In genomic region chr1:74775816-74776215, GRCm38 (mm10) we compare ENCODE assay signal across 9 mouse cellular contexts. TPM values are rescaled to one million over a fixed set of nuclear protein-coding genes. Genes with fewer than 3 reads are reported as not detected.
A peak's percentile ranks its signal among the peaks of the same experiment; 100 is the strongest.
DNase-seq lines count a peak whose midpoint lies in the region; ATAC-seq and TF ChIP-seq lines count a peak whose summit lies in the region.
"Had no signal": no experiment of that assay in that cellular context is flagged by ENCODE, and none has a peak within 500 bp of the region (broad histone marks: within the 10 kb centered on the region; RNA-seq: fewer than 3 reads in every experiment).

No protein-coding gene starts in this region.

- peaks cover 63% of the 10 kb centered on the region for H3K27me3 ChIP-seq in heart, postnatal 0 days (ENCODE audit: control insufficient read depth, insufficient read depth, low read length)
- H3K27me3 ChIP-seq in heart, embryonic 11.5 days (ENCODE audit: control insufficient read depth, insufficient read depth, low read length), result peaks cover 68% of the 10 kb centered on the region
- H3K27me3 ChIP-seq in midbrain, embryonic 10.5 days (ENCODE audit: low read depth, poor library complexity, severe bottlenecking), result peaks cover 100% of the 10 kb centered on the region
- peaks cover 95% of the 10 kb centered on the region for H3K27me3 ChIP-seq in midbrain, embryonic 13.5 days
- peaks cover 93% of the 10 kb centered on the region for H3K27me3 ChIP-seq in limb, embryonic 13.5 days

- no peaks in the 10 kb centered on the region for H3K36me3 ChIP-seq in heart, postnatal 0 days (replicated peaks; ENCODE audit: control insufficient read depth, insufficient read depth, low read length)
- no peaks in the 10 kb centered on the region for H3K36me3 ChIP-seq in heart, embryonic 11.5 days (ENCODE audit: control insufficient read depth, insufficient read depth, low read length)
- H3K36me3 ChIP-seq in midbrain, embryonic 10.5 days, result no peaks in the 10 kb centered on the region
- no peaks in the 10 kb centered on the region for H3K36me3 ChIP-seq in midbrain, embryonic 13.5 days
- H3K36me3 ChIP-seq in ES-E14 (ENCODE audit: control insufficient read depth, insufficient read depth, low read length, poor library complexity, severe bottlenecking), result no peaks in the 10 kb centered on the region
- no peaks in the 10 kb centered on the region for H3K36me3 ChIP-seq in limb, embryonic 13.5 days

- in situ Hi-C loops in ES-E14 (cut with MboI; ENCODE audit: low sequenced_read_pairs in 2 of 2, unreplicated experiment in 2 of 2), result loop anchor here (10.0 kb wide), 2 partner anchors 79 to 109 kb away; partner anchors contain the start of genes Cdk5r2 (in 1 of the 2) and Fev (in 1 of the 2)

- no peak for DNase-seq in heart, postnatal 0 days (ENCODE audit: low spot score)
- DNase-seq in midbrain, embryonic 10.5 days (ENCODE audit: low spot score), result peak; percentile 46
- DNase-seq in ES-E14 (ENCODE audit: low read depth, low spot score), result no peak
- no peak for DNase-seq in spleen, adult 18-20 months
- no peak for DNase-seq in frontal cortex, postnatal 10 days (ENCODE audit: low spot score in 2 of 2)

- H3K4me2 ChIP-seq in heart, postnatal 0 days (ENCODE audit: low read depth, low read length), result no peak overlapping the region
- H3K4me2 ChIP-seq in heart, embryonic 11.5 days, result no peak overlapping the region
- H3K4me2 ChIP-seq in midbrain, embryonic 13.5 days (replicated peaks), result no peak overlapping the region
- peak overlapping the region; percentile 89 for H3K4me2 ChIP-seq in limb, embryonic 13.5 days (replicated peaks)

- no peak overlapping the region for H3K27ac ChIP-seq in heart, postnatal 0 days (ENCODE audit: low read depth)
- H3K27ac ChIP-seq in heart, embryonic 11.5 days (ENCODE audit: low read depth, low read length), result no peak overlapping the region
- no peak overlapping the region for H3K27ac ChIP-seq in midbrain, embryonic 10.5 days (replicated peaks)
- no peak overlapping the region for H3K27ac ChIP-seq in midbrain, embryonic 13.5 days
- H3K27ac ChIP-seq in ES-E14 (ENCODE audit: insufficient read depth, low read depth, low read length, poor library complexity, severe bottlenecking), result no peak overlapping the region
- H3K27ac ChIP-seq in limb, embryonic 13.5 days, result no peak overlapping the region

- H3K9me3 ChIP-seq in heart, postnatal 0 days (replicated peaks; ENCODE audit: control insufficient read depth, low read length), result no peaks in the 10 kb centered on the region
- no peaks in the 10 kb centered on the region for H3K9me3 ChIP-seq in heart, embryonic 11.5 days (replicated peaks; ENCODE audit: control insufficient read depth, low read length)
- no peaks in the 10 kb centered on the region for H3K9me3 ChIP-seq in midbrain, embryonic 10.5 days (replicated peaks)
- H3K9me3 ChIP-seq in midbrain, embryonic 13.5 days, result no peaks in the 10 kb centered on the region
- H3K9me3 ChIP-seq in ES-E14 (ENCODE audit: control insufficient read depth, insufficient read depth, low read depth, low read length), result no peaks in the 10 kb centered on the region
- no peaks in the 10 kb centered on the region for H3K9me3 ChIP-seq in limb, embryonic 13.5 days

- peak; percentile 5; the same call in 1 of the 2 replicates for TF ChIP-seq CTCF in heart, postnatal 0 days (IDR thresholded peaks at IDR 0.05; ENCODE audit: low read depth)

- no peak for TF ChIP-seq EP300 in heart, postnatal 0 days (IDR thresholded peaks at IDR 0.05; ENCODE audit: low read depth)

- WGBS in heart, postnatal 0 days, result 11% methylated on average over 5 of the region's 5 CpGs
- 5% methylated on average over 5 of the region's 5 CpGs for WGBS in heart, embryonic 11.5 days (ENCODE audit: insufficient replicate concordance)
- 6% methylated on average over 5 of the region's 5 CpGs for WGBS in midbrain, embryonic 10.5 days
- WGBS in midbrain, embryonic 13.5 days, result 7% methylated on average over 5 of the region's 5 CpGs
- 6% methylated on average over 5 of the region's 5 CpGs for WGBS in limb, embryonic 13.5 days

- no peak overlapping the region for H3K4me3 ChIP-seq in heart, postnatal 0 days (ENCODE audit: low read depth, low read length)
- H3K4me3 ChIP-seq in heart, embryonic 11.5 days (ENCODE audit: low read depth, low read length), result no peak overlapping the region
- no peak overlapping the region for H3K4me3 ChIP-seq in midbrain, embryonic 10.5 days
- no peak overlapping the region for H3K4me3 ChIP-seq in midbrain, embryonic 13.5 days (replicated peaks)
- no peak overlapping the region for H3K4me3 ChIP-seq in ES-E14 (ENCODE audit: insufficient read depth in 1 of 2, low read depth in 1 of 2, low read length in 2 of 2, poor library complexity in 1 of 2, severe bottlenecking in 1 of 2)
- H3K4me3 ChIP-seq in limb, embryonic 13.5 days, result peak overlapping the region; percentile 5; the same call in 1 of the 2 replicates

- peaks cover 17% of the 10 kb centered on the region for H3K4me1 ChIP-seq in heart, postnatal 0 days (ENCODE audit: control insufficient read depth, insufficient read depth)
- peaks cover 17% of the 10 kb centered on the region for H3K4me1 ChIP-seq in heart, embryonic 11.5 days (ENCODE audit: control insufficient read depth, insufficient read depth, low read length)
- H3K4me1 ChIP-seq in midbrain, embryonic 10.5 days, result peaks cover 60% of the 10 kb centered on the region
- peaks cover 32% of the 10 kb centered on the region for H3K4me1 ChIP-seq in midbrain, embryonic 13.5 days (replicated peaks)
- peaks cover 11 to 25% of the 10 kb centered on the region in 2 experiments; a peak in 3 of 4 replicates for H3K4me1 ChIP-seq in ES-E14 (ENCODE audit: control insufficient read depth in 2 of 2, insufficient read depth in 2 of 2, low read length in 2 of 2, poor library complexity in 1 of 2)
- peaks cover 21% of the 10 kb centered on the region for H3K4me1 ChIP-seq in limb, embryonic 13.5 days

- H3K9ac ChIP-seq in heart, postnatal 0 days (replicated peaks; ENCODE audit: low read depth, low read length), result no peak overlapping the region
- no peak overlapping the region for H3K9ac ChIP-seq in heart, embryonic 11.5 days (ENCODE audit: low read depth, low read length)
- H3K9ac ChIP-seq in midbrain, embryonic 13.5 days (replicated peaks), result no peak overlapping the region
- no peak overlapping the region for H3K9ac ChIP-seq in ES-E14 (ENCODE audit: insufficient read depth, low read depth, low read length, poor library complexity, severe bottlenecking)
- H3K9ac ChIP-seq in limb, embryonic 13.5 days, result no peak overlapping the region

- no peak for ATAC-seq in heart, postnatal 0 days (ENCODE audit: insufficient read depth, low read depth)
- ATAC-seq in heart, embryonic 11.5 days (replicated peaks; ENCODE audit: insufficient number of reproducible peaks, low FRiP score, low TSS enrichment), result no peak
- no peak for ATAC-seq in midbrain, embryonic 13.5 days
- no peak for ATAC-seq in limb, embryonic 13.5 days (ENCODE audit: low FRiP score, low read depth)
- ATAC-seq: Patski had no signal

TF ChIP-seq in ES-E14, 5 proteins besides CTCF, POLR2A, EP300 and RAD21:
- TF ChIP-seq ZNF384 (IDR thresholded peaks at IDR 0.05; ENCODE audit: low read depth, low read length) (0 out of 2 replicates have a peak, but pooled peaks have one; percentile 62), MAFK (IDR thresholded peaks at IDR 0.05; ENCODE audit: insufficient read depth, low read depth, low read length) (no peak)
TF ChIP-seq in ES-E14: peak in this region for 1.

RNA-seq across cellular contexts. Expression of gene Wnt6, which starts 4.1 kb away (rescaled TPM):
- total RNA-seq in heart, postnatal 0 days (2014; rRNA removed; ENCODE audit: low replicate concordance), result 0.23 and 0.88 TPM in 2 replicates
- polyA plus RNA-seq in heart, postnatal 0 days (2015; fragmentation: Nextera tagmentation; extraction: Ambion mirVana), result 0.11 and 0.21 TPM in 2 replicates
- polyA plus RNA-seq in heart, embryonic 11.5 days (2014; fragmentation: Nextera tagmentation; extraction: Ambion mirVana), result 0.46 and 0.68 TPM in 2 replicates
- polyA plus RNA-seq in midbrain, embryonic 10.5 days (2016; fragmentation: Nextera tagmentation; extraction: Ambion mirVana), result 8.7 and 11.0 TPM in 2 replicates
- 2.4 and 2.5 TPM in 2 replicates for polyA plus RNA-seq in midbrain, embryonic 13.5 days (2015; fragmentation: Nextera tagmentation; extraction: Ambion mirVana)
- 2.6 and 2.8 TPM in 2 replicates for total RNA-seq in ES-E14 (2012; rRNA removed)
- 39.7 and 51.8 TPM in 2 replicates for polyA plus RNA-seq in limb, embryonic 13.5 days (2015; fragmentation: Nextera tagmentation; extraction: Ambion mirVana)
- polyA plus RNA-seq: Patski had no signal

RNA-seq across cellular contexts. Expression of gene Wnt10a, which starts 15.5 kb away (rescaled TPM):
- not detected in 2 replicates for total RNA-seq in heart, postnatal 0 days (2014; rRNA removed; ENCODE audit: low replicate concordance)
- polyA plus RNA-seq in heart, postnatal 0 days (2015; fragmentation: Nextera tagmentation; extraction: Ambion mirVana), result not detected in 2 replicates
- polyA plus RNA-seq in heart, embryonic 11.5 days (2014; fragmentation: Nextera tagmentation; extraction: Ambion mirVana), result not detected in 2 replicates
- polyA plus RNA-seq in midbrain, embryonic 10.5 days (2016; fragmentation: Nextera tagmentation; extraction: Ambion mirVana), result 0.85 and 1.3 TPM in 2 replicates
- polyA plus RNA-seq in midbrain, embryonic 13.5 days (2015; fragmentation: Nextera tagmentation; extraction: Ambion mirVana), result 0.35 and 0.45 TPM in 2 replicates
- 0.42 and 1.5 TPM in 2 replicates for total RNA-seq in ES-E14 (2012; rRNA removed)
- polyA plus RNA-seq in limb, embryonic 13.5 days (2015; fragmentation: Nextera tagmentation; extraction: Ambion mirVana), result 3.9 and 4.5 TPM in 2 replicates
- polyA plus RNA-seq: Patski had no signal

RNA-seq across cellular contexts. Expression of gene Prkag3, which starts 26.8 kb away (rescaled TPM):
- 2.4 and 9.6 TPM in 2 replicates for total RNA-seq in heart, postnatal 0 days (2014; rRNA removed; ENCODE audit: low replicate concordance)
- 2.0 and 2.5 TPM in 2 replicates for polyA plus RNA-seq in heart, postnatal 0 days (2015; fragmentation: Nextera tagmentation; extraction: Ambion mirVana)
- polyA plus RNA-seq in heart, embryonic 11.5 days (2014; fragmentation: Nextera tagmentation; extraction: Ambion mirVana), result 5.5 and 5.7 TPM in 2 replicates
- not detected in 2 replicates for polyA plus RNA-seq in midbrain, embryonic 10.5 days (2016; fragmentation: Nextera tagmentation; extraction: Ambion mirVana)
- polyA plus RNA-seq in midbrain, embryonic 13.5 days (2015; fragmentation: Nextera tagmentation; extraction: Ambion mirVana), result 0.08 TPM in 1 of 2 replicates, not detected in the other
- 0.04 and 0.16 TPM in 2 replicates for total RNA-seq in ES-E14 (2012; rRNA removed)
- 1.9 and 2.1 TPM in 2 replicates for polyA plus RNA-seq in limb, embryonic 13.5 days (2015; fragmentation: Nextera tagmentation; extraction: Ambion mirVana)
- polyA plus RNA-seq: Patski had no signal
